Mouse (Mus musculus) frontal cortex, adult (tissue): Measurements from ENCODE around the gene Gm14401.
"Not testable (repeated sequence)": the region's sequence is repeated elsewhere in the genome, so short reads cannot be mapped to it uniquely, and the experiment has no call there.

Source experiments
- ATAC-seq: cut with Nextera tagmentation; 2 replicates; pipeline ENCODE4 v1.9.2; 2017; ENCODE audit warnings: mild to moderate bottlenecking, moderate library complexity, mixed read lengths; ENCODE audit not compliant: low TSS enrichment

Gm14401 gene

GRCm38 (mm10) chr2:177073432-177074423 is at the start of gene Gm14401:
Gene Gm14401, plus strand, starts transcription at chr2:177074320.
- ATAC-seq = not testable (repeated sequence)

GRCm38 (mm10) chr2:177072807-177073206 is 1.3 kb upstream of the Gm14401 start:
- ATAC-seq = not testable (repeated sequence)

DNA sequence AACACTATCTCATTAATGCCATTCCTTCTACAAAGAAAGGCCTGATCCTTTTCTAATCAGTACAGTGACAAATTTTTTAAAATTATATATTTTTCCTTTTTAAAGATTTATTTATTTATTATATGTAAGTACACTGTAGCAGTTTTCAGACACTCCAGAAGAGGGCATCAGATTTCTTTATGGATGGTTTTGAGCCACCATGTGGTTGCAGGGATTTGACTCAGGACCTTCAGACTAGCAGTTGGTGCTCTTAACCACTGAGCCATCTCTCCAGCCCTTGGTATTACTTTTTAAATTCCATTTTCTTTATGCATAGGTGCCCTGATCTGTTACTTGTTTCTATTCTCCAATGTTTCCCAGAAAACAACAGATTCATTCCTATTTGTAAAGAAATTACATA is 895 bp downstream of the Gm14401 start:
- ATAC-seq = not testable (repeated sequence)

DNA sequence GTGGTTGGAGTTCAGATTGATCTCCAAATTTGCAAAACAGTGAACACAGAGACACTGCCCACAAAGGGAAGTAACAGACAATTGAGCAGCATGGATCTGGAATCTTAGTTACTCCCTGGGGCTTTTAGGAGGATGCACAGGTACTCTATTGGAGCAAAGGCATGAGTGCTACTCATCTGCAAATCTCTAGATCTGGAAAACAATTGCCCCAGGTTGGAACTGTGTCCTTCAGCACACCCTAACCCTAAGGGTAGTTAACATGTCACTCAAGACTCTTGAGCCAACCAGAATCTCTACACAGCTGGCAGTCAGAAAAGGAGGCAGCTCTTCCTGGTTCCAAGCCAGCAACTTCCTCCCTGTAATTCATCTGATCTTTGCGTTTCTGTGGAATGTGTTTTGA is 5.7 kb downstream of the Gm14401 start:
- not testable (repeated sequence) for ATAC-seq

- ATAC-seq = not testable (repeated sequence)
Observed at GRCm38 (mm10) chr2:177109086-177109485, 35.0 kb downstream of the Gm14401 start.

- ATAC-seq = not testable (repeated sequence)
Observed at GRCm38 (mm10) chr2:177129097-177129496, 55.0 kb downstream of the Gm14401 start.
